Mouse (Mus musculus) neutrophil, adult 5-6 weeks (primary cell): Measurements from ENCODE around the gene Chic2. TPM values are rescaled to one million over a fixed set of nuclear protein-coding genes. Genes with fewer than 3 reads are reported as not detected.

Experiments
- ATAC-seq: fragments of 151-379, 151-347 bp; 2 replicates; pipeline ENCODE4 v1.8.0; 2017; ENCODE audit warnings: mild to moderate bottlenecking, moderate TSS enrichment; ENCODE audit not compliant: insufficient number of reproducible peaks, poor library complexity, low FRiP score, severe bottlenecking; ENCODE audit errors: extremely low read depth
- total RNA-seq: library from RNA; stranded (forward); fragments of 200-1000 nt; gene quantifications from 2 replicates; pipeline ENCODE4 v1.2.3, GENCODE M21; 2017

Gene Chic2
- total RNA-seq: 68.6 and 88.6 TPM in 2 replicates

DNA sequence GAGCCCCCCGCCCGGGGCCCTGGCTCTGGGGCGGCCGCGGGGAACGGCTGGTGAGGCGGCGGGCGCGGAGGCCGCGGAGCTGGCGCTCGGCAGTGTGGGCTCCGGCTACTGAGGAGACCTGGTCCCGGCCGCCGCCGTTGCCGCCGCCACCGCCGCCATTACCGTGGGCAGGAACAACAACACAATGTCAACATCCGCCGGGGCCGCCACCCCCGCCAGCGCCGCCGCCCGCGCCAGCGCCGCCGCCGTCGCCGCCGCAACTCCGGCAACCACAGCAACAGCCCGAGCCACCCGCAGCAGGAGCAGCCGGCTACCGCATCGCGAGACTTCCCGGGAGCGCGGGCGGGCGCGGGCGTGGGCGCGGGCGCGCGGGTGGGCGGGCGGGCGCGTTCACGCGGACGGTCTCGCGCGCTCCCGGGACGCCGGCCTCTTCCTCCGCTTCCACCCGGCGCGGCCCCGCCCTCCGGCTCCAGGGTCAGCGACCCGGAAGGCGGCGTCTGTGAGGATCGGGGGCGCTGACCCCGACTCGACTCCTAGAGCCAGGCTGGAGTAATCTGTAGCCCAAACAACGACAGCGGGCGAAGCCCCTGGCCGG lies at the start of gene Chic2:
TSS of gene Chic2 (minus strand) at position 465 of the 595 bp plus-strand sequence.
- ATAC-seq: peak; percentile 57

DNA sequence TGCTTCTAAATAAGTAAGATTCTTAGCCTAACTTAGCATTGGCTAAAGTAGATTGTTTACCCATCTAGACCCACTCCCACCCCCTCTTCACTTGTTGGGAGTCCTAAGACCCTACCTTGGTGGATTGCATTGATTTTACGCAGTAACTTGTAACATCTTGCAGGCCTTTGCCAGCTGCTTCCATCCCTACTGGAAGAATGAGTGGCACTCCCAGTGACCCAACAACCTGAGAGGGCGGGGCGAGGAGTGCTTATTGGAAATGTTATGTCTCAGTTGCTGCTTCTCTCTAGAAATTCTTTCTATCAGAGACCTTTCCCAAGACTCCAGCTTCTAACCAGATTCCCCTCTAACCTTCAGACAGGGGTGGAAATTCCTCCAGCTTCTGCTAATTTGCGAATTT lies 41.3 kb upstream of the Chic2 start:
- no peak for ATAC-seq

DNA sequence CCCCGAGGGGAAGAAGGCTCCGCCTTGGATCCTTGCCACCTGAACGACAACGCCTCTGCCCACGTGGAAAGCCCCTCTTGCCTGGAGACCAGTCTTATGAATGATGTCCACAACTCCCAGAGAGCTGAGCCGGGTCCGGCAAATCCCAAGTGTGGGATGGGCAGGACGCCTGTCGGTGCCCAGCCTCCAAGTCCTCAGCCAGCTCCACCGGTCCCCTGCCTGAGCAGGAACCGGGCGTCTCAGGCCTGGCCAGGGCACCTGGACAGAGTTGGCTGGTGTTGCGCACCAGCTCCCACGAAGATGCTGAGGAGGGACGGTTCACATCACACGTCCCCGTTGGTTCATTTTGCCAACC lies 40.9 kb upstream of the Chic2 start:
- ATAC-seq: no peak

DNA sequence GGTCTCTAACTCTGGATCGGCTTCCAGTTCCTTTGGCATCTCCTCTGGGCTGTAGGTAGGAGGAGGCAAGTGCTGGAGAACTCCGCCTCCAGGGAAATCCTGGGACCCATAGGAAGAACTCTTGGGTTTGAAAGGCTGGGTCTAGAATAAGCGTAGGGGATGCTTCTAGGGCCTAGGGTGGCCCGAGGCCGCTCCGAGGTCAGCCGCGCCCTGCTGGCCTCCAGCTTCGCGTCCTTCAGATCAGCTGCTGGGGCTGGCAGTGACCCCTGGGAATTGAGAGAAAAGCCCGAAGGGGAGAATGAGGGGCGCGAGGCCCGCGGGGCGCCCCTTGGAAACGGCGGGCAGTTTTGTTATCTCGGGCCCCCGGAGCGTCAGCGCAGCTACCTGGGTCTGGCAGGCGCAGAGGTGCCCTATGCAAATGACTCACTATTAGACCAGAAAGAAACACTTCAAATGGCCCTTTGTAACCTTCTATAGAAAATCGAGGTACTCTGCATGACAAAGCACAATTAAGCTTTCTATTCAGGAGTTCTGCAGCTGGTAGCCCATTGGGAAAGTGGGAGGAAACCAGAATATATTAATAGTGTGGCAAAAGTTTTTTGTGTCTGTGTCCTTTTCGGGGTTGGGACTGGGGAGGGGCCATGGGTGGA lies 40.4 kb upstream of the Chic2 start:
- no peak for ATAC-seq

DNA sequence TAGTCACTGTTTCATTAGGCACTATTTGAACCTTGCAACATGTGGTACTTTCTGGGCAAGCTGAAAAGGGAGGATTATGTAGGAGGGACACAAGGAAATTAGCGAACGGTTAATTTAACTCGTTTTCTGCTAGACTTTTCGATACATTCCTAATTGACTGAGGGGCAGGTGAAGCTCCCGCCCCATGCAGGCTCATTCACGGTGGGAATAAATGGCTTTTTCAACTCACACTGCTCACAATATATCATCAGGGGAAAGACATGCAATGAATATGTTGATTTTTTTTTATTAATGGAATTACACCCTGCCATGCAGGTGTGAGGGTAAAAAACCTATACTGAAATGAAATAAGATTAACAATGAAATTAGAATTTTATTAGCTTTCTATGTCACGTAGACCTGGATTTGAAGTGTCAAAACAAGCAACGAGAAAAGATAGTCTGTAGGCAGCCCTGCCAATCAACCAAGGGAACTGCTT lies 39.9 kb upstream of the Chic2 start:
- no peak for ATAC-seq

DNA sequence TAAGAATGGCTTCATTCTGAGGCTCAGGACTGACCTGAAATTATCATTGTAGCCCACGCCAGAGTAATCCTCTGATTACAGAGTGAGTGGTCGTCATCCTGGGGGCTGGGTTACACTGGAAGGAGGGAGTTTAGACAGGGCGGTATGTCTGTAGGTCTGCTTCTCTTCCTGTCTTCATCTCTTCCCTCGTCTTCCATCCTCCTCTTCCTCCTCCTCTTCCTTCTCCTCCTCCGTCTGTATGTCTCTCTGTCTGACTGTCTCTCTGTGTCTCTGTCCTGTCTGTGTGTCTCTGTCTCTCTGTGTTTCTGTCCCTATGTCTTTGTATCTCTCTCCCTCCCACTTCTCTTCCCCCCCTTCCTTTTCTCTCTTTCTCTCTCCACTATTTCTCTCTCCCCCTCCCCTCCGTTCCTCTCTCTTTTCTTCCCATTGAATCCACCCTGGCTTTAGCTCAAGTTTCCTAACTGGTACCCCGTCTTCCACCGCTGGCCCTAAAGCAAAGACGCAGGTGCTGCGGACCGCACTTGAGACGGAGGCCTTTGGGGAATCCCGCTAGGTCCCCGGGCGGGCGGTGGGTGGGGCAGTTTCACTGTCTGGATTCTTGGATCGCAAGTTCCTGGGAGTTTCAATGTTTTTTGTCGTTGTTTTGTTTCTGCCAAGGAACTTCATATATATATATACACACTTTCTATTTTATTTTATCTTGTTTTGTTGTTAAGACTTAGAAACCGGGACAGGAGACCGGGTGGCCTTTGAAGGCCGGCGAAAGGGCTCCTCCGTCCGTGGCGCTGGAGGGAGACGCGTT lies 39.2 kb upstream of the Chic2 start:
- no peak for ATAC-seq

DNA sequence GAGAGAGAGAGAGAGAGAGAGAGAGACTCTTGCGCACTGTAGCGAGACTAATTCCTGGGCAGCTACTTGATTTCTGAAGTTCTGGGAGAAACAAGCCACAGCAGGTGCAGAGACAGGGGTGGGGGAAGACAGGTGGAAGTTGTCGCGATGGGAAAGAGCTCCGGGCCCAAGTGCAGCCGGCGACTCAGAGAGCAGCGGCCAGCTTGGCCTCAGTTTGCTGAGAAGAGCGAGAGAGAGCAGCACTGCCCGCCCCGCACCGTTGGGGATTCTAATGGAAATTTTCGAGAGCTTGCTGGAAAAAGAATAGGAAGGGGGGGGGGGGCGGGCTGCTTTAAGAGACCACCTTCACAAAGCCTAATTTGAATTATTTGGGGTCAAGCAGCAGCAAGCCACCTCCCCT lies 38.5 kb upstream of the Chic2 start:
- no peak for ATAC-seq

DNA sequence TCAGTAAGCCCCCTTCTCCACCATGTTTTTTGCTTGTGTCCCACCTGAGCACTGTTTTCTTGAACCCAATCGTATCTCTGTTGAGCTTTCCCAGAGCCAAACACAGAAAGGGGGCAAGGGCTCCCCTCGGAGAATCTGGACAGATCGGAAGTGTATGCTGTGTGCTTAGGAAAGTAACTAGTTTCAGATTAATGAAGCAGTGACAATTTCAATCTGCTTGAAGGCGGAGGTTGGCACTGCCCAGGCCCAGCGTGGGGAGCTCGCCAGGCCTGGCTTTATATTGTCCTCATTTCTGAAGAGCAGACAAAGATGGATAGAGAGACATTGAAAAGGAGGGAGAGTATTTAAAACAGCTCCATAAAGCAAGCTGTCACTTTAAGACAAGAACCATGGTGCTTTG lies 37.9 kb upstream of the Chic2 start:
- no peak for ATAC-seq

DNA sequence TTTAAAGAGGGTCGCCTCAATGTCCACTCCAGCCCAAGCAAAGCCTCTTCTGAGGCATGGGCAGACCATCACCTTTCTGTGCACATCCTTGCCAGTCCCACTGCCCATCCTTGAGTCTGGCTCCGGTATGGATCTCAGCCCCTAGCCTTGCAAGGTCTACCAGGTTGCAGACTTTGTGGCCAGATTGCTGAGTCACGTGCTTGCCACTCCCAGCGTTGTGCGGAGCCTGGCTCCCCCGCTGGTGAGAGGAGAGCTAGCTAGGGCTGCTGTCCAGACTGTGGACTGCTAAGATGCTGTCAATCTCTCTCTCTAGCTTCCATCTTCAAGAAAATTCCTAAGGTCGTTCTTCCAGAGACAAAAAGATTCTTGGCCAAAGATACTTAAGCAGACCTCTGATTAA lies 35.0 kb upstream of the Chic2 start:
- 0 out of 2 replicates have a peak, but pooled peaks have one; percentile 9 for ATAC-seq

DNA sequence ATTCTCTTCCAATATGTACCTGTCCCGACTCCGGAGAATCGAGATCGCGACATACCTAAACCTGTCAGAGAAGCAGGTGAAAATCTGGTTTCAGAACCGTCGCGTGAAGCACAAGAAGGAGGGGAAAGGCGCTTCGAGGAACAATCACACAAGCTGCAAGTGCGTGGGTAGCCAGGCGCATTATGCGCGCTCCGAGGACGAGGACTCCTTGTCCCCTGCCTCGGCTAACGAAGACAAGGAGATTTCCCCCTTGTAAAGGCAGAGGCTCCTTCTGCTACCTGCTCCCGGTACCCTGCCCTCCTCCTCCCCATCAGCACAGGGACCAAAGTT lies 32.4 kb upstream of the Chic2 start:
- no peak for ATAC-seq

DNA sequence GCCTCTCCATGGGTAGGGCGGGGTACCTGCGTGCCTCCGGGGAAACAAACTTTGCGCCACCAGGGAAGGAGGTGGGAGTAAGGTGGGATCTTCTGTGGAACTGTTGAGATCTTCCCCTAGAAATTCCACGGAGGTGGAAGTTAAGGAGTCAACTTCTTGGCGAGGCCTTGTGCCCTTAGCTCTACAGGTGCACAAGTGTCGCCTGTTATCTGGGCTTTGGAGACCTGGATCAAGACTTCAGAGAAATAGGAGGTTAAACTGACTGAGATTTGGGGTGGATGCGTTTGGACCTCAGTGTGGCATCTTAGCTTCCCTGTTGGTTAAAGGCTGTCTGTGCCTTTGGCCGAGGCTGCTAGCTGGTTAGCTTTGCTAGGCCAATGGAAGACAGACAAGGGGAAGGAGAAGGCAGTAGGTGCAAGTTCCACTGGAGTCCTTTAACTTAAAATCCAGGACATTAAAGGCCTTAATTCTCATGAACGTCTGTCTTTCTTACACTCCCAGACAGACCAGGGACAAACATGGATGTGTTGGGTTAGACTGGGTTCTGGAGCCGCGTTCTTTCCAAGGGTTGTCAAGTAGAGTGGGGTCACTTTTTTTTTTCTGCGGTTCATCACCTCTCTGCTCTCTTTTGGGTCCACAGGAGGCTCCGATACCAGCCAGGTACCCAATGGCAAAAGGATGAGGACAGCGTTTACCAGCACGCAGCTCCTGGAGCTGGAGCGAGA lies 31.9 kb upstream of the Chic2 start:
- ATAC-seq: no peak

DNA sequence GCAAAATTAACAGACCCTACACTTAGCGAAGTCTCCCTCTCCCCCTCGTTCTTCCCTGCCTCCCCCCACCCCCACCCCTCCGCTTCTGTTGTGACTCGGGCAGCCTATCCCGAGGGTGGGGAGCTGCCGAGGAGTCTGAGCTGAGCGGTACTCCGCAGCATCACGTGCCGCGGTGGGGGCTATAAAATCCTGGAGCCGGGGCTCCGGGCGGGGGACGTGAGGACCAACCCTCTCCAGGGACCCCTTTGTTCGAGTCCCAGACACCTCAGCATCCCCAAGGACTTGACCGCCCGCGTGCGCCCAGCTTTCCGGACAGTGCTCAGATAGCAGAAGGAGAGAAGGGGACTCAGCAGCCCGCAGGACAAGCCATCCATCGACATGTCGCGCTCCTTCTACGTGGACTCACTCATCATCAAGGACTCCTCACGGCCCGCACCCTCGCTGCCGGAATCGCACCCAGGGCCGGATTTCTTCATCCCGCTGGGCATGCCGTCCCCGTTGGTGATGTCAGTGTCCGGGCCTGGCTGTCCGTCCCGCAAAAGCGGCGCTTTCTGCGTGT lies 30.9 kb upstream of the Chic2 start, which contains the start of gene Gsx2:
TSS of gene Gsx2 (plus strand) at position 219 of the 559 bp plus-strand sequence.
- no peak for ATAC-seq

DNA sequence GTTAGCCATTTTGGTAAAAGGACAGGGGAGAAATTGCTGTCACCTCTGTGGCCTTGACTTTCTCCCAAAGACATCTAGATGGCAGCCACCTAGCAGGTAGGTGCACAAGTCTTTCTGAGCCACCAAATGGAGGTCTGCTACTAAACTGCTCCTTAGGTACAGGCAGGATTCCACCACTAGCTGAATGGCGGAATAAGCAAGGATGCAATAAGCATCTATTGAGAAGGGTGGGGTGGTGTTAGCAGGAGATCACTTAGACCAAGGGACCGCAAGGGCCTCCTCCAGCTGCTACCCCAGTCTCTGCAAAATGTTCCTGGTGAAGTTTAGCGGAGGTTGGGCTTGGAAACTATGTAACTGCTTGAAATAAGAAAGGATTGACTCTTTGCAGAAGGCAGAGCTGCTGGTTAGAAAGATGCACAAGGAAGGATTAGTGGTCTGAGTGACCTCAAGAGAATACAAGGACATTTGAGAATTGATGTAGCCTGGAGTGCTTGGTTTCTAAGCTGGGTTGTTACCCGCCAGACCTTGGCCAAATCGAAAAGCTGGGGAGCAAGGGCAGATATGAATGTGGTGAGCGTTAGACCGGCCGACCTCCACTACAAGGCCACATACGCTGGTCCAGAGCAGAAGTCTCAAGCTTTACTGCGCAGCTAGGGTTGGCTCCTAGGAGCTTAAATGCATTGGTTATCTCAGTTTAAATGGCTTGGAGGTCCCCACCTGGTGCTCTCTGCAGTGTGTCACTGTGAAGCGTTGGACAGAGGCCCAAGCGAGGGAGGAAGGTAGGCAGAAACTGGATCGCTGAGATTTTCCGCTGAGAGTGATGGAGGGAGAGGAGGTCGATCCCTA lies 30.2 kb upstream of the Chic2 start:
- ATAC-seq: no peak

DNA sequence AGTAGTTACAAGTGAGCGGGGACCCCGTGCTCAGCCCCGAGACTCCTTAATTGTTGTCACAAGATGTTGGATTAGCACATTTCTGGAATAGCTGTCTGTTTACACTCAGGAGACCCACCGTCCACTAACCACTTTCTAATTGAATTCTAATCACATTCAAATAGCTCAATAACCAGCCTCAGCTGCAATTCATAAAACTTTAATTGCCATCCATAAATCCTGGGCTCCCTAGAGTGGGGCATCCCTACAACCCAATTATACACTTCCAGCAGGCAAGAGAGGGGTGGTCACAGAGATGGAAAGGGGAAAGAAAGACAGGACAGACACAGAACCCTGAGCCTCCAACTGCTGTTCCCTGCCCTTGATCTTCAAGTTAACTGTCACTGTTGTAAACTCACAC lies 29.6 kb upstream of the Chic2 start:
- no peak for ATAC-seq

DNA sequence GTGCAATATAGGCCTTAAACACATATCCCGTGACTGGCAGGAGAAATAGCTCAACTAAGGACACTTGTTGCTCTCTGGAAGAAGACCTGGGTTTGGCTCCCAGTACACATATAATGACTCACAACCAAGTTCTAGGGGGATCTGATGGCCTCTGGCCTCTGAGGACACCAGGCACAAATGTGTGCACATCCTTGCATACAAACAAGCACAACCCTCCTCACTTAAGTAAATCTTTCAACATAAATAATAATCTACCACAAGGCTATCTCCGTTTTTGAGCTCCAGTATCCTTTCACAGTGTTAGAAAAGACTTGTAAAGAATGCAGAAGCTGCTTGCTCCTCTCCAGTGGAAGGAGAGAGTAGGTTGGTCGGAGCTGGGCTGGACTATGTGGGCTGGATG lies 29.1 kb upstream of the Chic2 start:
- no peak for ATAC-seq

DNA sequence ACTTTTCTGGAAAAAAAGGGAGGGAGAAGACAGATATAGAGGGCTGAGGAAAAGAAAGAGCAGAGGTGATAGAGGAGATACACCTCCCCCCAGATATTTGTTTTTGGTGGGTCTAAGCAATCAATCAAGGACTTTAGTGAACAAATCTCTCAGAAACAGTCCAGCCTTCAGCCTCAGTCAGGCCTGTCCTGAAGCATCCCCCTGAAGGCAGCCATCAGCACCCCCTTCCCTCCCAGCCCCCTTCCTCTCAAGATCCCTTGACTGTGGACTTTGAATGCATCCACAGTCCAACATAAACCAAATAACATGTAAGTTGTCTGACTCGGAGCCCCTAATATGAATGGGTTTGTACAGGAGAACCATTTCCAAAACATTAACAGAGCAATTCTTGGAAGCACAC lies 28.6 kb upstream of the Chic2 start:
- ATAC-seq: no peak

DNA sequence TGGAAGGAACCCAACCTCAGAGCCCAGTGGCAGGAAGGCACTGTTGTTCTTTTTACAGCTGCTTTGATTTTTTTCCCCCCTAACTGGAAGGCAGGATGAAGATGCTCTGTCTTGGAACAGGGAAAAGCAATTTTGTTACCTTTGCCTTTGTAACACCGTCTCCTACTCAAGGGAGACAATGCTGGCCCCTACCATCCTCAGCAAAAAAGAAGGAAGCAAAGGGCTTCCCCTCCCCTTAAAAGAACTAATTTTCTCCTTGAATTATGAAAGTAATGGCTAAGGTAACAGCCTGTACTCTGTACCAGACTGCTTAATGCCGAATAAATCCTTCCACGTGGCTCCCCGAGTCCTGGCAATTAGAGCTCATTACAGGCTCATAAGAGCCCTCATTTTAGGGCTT lies 28.0 kb upstream of the Chic2 start:
- ATAC-seq: no peak

DNA sequence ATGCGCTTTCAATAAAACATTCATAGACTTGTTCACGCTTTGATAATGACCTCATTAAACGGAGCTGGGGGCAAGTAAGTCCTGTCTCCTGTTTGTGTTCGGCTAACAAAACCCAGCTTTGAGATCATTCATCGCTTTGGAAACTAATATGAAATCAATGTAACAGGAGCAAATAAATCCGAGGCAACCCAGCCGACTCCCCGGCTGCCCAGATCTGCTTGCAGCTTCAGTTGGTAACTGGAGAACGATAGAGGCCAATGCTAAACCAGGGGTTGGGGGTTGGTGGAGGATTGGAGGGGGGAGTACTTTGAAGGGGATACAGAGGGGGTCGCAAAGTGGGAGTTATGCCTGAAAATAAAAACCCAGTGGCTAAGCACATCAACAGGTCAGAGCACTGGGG lies 27.4 kb upstream of the Chic2 start:
- ATAC-seq: no peak
